Mouse (Mus musculus) regulatory T cell (primary cell): ENCODE measurements around the gene Gm8267.
"Not testable (repeated sequence)": the region's sequence is repeated elsewhere in the genome, so short reads cannot be mapped to it uniquely, and the experiment has no call there.

Experiments used
- in situ Hi-C: fragments of 300-600 bp; cut with MboI, MseI; formaldehyde crosslinking; loops from one replicate; pipeline ENCODE4 v1.15.1; 2025; ENCODE audit warnings: high pct_unique_total_duplicates

The Gm8267 gene

DNA sequence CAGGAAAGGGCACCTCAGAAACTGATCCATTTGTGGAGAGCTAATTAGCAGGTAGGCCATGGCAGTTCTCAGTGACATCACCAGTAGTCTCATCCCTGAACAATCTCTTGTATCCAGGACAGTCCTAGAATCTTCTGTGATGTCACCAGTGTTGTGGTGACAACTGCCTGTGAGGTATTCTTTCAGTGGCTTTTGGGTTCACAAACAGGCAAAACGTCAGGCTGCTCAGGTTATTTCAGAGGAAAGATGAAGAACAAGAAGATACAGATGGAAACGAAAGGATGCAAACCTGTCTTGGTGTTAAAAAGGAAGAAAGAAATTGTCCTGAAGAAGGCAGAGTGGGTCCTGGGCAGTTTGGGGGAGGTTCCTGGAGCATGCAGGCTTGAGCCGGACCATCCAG, at the start of gene Gm8267:
Gene Gm8267 (minus strand): TSS at position 101 of the 400 bp plus-strand sequence.
- in situ Hi-C loops: no loop called here

- in situ Hi-C loops: loop anchor here (10.0 kb wide), 2 partner anchors 135 to 365 kb away; no protein-coding TSS in a partner anchor
These were observed 39.6 kb upstream of the Gm8267 start for GRCm38 (mm10) chr14:44789537-44790382.

DNA sequence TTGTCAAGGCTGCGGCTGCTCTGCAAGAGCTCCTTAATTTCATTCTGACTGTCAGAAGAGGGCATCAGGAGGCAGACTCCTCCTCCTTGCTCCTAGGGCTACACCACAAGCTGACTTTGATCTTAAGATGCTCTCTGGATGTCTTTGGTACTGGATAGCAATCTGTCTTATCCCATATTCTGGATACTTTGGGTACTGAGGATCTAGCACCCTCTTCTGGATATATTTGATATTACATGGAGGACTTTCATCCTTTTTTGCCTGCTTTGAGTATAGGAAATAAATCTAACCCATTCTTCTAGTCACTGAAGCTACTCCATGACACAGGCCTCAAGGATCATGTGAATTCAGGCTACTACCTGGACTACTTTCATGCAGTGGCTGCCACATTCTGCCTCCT, 7.4 kb downstream of the Gm8267 start:
- in situ Hi-C loops: not testable (repeated sequence)

- in situ Hi-C loops: not testable (repeated sequence)
These were observed 19.4 kb downstream of the Gm8267 start for GRCm38 (mm10) chr14:44730711-44731110.

DNA sequence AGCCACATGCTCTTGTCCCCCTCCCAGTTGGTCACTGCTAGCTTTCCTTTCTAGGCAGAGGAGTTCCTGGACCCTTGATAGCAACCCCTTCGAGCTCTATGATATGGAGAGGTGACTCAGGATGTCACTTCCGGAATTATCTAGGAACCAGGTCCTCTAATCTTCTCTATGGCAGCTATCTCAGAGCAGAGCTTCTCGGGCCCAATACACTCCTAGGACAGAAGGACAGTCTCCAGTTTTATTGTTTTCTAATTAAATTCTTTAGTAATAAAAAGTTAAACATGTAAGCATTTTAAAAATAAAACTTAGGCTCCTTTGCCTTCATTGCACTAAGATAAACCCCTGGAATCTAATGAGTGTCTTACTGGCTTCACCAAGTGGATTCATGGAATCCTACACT, 43.8 kb downstream of the Gm8267 start, which contains the start of gene Gm8257:
Gene Gm8257 (minus strand): TSS at position 101 of the 400 bp plus-strand sequence.
- in situ Hi-C loops: not testable (repeated sequence)
